Mouse (Mus musculus): ENCODE data around the gene Cdkn2a. TPM values are rescaled to one million over a fixed set of nuclear protein-coding genes. Genes with fewer than 3 reads are reported as not detected.

Gene Cdkn2a
- not detected in 2 replicates for total RNA-seq (2014; fragmentation: Nextera tagmentation)
- total RNA-seq (2017), result not detected in 2 replicates

DNA sequence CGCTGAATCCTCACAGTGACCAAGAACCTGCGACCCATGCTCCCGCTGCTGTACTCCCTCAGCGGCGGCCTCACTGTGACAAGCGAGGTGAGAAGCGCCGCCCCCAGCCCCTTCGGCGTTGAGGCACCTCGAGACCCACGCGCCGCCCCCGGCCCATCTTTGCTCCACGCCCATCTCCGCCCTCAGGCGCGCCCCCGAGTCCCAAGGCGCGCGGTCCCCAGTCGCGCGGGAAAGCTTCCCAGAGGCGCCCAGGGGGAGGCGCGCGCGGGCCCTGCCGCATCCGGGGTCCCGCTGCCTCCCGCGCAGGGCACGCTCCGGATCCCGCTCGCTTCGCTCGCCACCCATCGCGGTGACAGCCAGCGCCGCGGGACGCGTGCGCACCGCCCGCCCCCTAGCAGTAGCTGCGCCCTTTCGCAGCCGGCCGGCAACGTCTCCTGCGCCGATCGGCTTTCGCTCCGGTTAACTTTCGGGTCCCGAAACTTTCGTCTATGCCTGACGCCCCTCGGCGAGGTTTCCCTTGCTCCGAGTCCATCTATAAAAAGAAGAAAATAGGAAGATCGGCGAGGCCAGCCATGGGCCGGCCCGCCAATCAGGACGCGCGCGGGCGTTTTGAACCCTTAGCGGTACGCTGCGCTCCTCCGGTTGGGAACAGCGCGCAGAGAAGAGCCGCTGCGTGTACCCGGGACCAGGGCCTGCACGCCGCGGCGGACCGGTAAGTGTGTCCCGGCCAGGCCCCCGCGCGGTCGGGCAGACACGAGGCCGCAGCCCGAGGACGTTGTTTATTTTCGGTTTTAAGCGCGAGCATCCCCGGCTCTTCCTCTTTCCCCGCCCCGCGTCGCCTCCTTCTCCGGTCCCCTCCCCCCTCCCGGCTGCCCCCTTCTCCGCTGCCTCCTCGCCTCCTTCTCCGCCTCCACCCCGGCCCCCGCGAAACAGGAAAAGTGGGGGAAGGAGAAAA, at the start of gene Cdkn2a:
Gene Cdkn2a (minus strand): TSS at position 168 of the 955 bp plus-strand sequence.
- peak; percentile 65 for ATAC-seq (replicated peaks; ENCODE audit: poor library complexity, severe bottlenecking)

DNA sequence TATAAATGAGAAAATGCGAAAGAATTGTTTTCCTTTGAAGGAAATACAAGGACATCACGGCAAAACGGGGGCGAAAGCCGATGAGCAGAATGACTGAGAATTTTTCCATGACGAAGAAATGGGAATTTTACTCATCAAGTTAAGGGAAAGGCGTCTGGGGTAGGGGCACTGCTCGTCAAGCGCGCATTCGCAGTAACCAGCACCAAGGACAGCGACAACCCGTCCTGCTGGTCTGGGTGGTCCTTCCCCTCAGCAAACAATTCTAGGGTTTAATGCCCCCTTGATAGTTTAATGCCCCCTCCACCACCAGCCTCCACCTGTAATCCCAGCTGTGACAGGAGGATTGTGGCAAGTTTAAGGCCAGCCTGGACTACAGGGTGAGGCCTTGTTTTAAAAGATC, 19.0 kb upstream of the Cdkn2a start:
- peak; percentile 40; the same call in 1 of the 2 replicates for ATAC-seq (replicated peaks; ENCODE audit: poor library complexity, severe bottlenecking)

- ATAC-seq (replicated peaks; ENCODE audit: poor library complexity, severe bottlenecking), result peak; percentile 85
Measured at GRCm38 (mm10) chr4:89310491-89311254, 16.2 kb upstream of the Cdkn2a start, which contains the start of gene Cdkn2b. Gene Cdkn2b (minus strand): TSS chr4:89311039.

- no peak for ATAC-seq (replicated peaks; ENCODE audit: poor library complexity, severe bottlenecking)
Measured at GRCm38 (mm10) chr4:89309996-89310395, 15.5 kb upstream of the Cdkn2a start.

DNA sequence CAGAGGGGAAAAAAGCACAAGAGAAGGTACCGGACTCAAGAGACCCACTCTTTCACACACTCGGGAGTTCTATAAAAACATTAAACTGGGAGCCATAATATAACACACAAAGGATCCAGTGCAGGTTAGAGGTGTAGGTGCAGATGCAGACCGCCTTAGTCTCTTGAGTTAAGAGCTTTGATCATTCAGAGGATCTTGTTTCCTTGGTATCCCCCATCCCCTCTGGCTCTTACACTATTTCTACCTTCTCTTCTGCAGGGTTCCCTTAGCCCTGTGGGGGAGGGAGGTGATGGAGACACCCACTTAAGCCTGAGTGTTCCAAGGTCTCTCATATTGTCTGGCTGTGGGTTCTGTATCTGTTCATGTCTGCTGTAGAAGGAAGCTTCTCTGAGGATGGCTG, 13.5 kb upstream of the Cdkn2a start:
- ATAC-seq (replicated peaks; ENCODE audit: poor library complexity, severe bottlenecking), result no peak

DNA sequence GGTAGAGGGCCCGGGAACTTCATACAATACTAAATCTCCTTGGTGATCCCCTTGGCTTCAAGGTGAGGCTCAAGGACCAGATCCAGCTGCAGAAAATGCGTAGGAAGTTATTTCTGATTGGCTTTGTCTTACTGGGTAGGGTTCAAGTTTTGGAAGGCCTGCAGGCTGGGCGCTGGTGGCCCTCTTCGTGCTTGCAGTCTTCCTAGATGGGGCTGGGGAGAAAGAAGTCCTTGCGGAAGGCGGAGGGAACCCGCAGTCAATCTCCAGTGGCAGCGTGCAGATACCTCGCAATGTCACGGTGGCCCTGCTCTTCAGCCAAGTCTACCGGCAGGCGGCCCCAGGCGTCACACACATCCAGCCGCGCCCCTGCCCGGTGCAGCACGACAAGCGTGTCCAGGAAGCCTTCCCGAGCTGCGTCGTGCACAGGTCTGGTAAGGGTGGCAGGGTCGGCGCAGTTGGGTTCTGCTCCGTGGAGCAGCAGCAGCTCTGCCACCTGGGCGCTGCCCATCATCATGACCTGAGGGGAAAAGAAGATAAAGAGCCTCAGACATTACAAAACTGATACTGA, 12.4 kb upstream of the Cdkn2a start:
- ATAC-seq (replicated peaks; ENCODE audit: poor library complexity, severe bottlenecking), result peak; percentile 31; the same call in 1 of the 2 replicates

DNA sequence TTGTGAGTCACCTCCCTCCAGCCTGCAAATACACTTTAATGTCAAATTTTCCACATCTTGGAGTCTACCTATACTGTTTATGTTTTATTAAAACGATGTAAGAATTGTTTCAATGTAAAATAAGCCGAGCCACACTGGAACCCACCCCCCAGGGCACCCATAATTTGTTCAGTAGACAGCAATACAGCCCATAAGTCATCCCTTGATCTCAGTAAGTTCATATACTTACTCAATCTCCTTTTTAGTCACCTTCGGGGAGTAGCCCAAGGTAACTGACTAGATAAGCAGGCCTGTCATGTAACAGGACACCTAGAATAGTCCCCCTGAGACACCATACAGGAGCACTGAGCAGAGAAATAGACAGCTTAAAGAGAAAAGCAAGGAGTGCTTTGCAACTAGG, 11.2 kb upstream of the Cdkn2a start:
- no peak for ATAC-seq (replicated peaks; ENCODE audit: poor library complexity, severe bottlenecking)

DNA sequence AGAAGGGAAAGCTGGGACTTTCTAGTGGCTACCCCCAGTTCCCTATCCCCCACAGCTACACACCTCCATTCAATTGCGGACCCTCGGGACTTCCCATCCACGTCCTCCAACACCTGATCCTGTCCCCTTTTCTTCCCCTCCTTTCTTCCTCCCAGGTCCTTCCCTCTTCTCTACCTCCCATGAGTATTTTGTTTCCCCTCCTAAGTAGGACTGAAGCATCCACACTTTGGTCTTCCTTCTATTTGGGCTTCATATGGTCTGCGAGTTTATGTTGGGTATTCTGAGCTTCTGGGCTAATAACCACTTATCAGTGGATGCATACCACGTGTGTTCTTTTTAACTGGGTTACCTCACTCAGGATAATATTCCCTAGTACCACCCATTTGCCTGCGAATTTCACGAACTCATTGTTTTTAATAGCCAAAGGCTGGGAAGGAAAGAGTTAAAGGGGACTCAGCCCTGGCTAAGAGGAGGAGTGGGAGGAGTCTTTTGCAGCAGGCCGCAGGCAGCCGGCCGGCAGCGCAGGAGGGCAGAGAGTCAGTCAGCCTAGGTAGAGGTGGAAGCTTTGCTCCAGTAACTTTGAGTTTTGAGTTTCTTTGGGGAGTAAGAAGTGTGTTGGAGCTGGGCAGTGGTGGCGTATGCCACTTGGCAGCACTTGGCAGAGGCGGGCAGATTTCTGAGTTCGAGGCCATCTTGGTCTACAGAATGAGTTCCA, 9.0 kb upstream of the Cdkn2a start:
- ATAC-seq (replicated peaks; ENCODE audit: poor library complexity, severe bottlenecking), result no peak

- ATAC-seq (replicated peaks; ENCODE audit: poor library complexity, severe bottlenecking), result peak; percentile 53
Measured at GRCm38 (mm10) chr4:89302129-89302528, 7.7 kb upstream of the Cdkn2a start.

GRCm38 (mm10) chr4:89299721-89300120, 5.3 kb upstream of the Cdkn2a start:
- ATAC-seq (replicated peaks; ENCODE audit: poor library complexity, severe bottlenecking), result no peak

GRCm38 (mm10) chr4:89295441-89296220, 1.2 kb upstream of the Cdkn2a start:
- ATAC-seq (replicated peaks; ENCODE audit: poor library complexity, severe bottlenecking), result peak; percentile 41

DNA sequence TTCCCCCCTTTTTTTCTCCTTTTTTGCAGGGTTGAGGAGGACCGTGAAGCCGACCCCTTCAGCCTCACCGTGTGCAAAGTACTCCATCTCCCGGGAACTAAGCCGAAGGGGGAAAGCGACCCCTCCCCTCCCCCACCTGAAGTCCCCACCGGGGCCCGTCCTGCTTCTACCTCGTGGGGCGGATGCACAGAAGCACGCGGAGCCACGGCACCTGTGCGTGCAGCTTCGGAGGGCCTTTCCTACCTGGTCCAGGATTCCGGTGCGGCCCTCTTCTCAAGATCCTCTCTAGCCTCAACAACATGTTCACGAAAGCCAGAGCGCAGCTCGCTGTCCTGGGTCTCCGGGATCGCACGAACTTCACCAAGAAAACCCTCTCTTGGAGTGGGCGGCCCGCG, 365 bp downstream of the Cdkn2a start:
- no peak for ATAC-seq (replicated peaks; ENCODE audit: poor library complexity, severe bottlenecking)

- ATAC-seq (replicated peaks; ENCODE audit: poor library complexity, severe bottlenecking), result no peak
Measured at GRCm38 (mm10) chr4:89293516-89293915, 937 bp downstream of the Cdkn2a start.

GRCm38 (mm10) chr4:89289028-89289427, 5.4 kb downstream of the Cdkn2a start:
- ATAC-seq (replicated peaks; ENCODE audit: poor library complexity, severe bottlenecking), result no peak

GRCm38 (mm10) chr4:89286566-89286965, 7.9 kb downstream of the Cdkn2a start:
- ATAC-seq (replicated peaks; ENCODE audit: poor library complexity, severe bottlenecking), result no peak

DNA sequence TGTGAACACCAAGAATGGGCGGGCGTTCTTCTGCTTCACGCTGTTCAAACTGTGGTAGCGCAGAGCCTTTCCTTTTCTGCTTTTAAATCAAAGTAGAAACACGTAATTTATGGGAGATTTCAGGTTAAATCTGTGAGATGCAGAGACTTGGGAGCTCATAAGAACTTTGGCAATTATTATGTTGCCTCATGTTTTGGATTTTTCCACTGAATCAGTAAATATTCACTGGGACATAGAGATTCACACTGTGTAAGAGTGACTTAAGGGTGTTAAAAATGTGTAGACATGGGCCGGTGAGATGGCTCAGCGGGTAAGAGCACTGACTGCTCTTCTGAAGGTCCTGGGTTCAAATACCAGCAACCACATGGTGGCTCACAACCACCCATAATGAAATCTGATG, 8.8 kb downstream of the Cdkn2a start:
- ATAC-seq (replicated peaks; ENCODE audit: poor library complexity, severe bottlenecking), result no peak

- no peak for ATAC-seq (replicated peaks; ENCODE audit: poor library complexity, severe bottlenecking)
Measured at GRCm38 (mm10) chr4:89282661-89283060, 11.8 kb downstream of the Cdkn2a start.

GRCm38 (mm10) chr4:89282036-89282566, 12.4 kb downstream of the Cdkn2a start:
- peak; percentile 80 for ATAC-seq (replicated peaks; ENCODE audit: poor library complexity, severe bottlenecking)

- ATAC-seq (replicated peaks; ENCODE audit: poor library complexity, severe bottlenecking), result no peak
Measured at GRCm38 (mm10) chr4:89281236-89281635, 13.2 kb downstream of the Cdkn2a start.
